Mouse (Mus musculus): ENCODE data around the gene Grcc10. TPM values are rescaled to one million over a fixed set of nuclear protein-coding genes. Genes with fewer than 3 reads are reported as not detected.

Grcc10 gene
- polyA plus RNA-seq, 1 experiment from 2014 or later = 447 TPM

GRCm38 (mm10) chr6:124750405-124750804, 9.2 kb upstream of the Grcc10 start:
- ATAC-seq (replicated peaks; ENCODE audit: extremely low read depth, insufficient read depth, low FRiP score) = no peak
- Histone ChIP-seq H3K9ac (ENCODE audit: low read length) (no peak overlapping the region), H3K27me3 (ENCODE audit: control insufficient read depth, insufficient read depth, low read length) (no peaks in the 10 kb centered on the region), H3K9me3 (replicated peaks; ENCODE audit: control insufficient read depth, low read length) (no peaks in the 10 kb centered on the region), H3K27ac (ENCODE audit: low read length) (no peak overlapping the region), H3K4me2 (ENCODE audit: low read depth, low read length) (no peak overlapping the region), H3K36me3 (ENCODE audit: control insufficient read depth, insufficient read depth) (peaks cover 13% of the 10 kb centered on the region), H3K4me3 (ENCODE audit: low read length) (no peak overlapping the region), H3K4me1 (ENCODE audit: control insufficient read depth, insufficient read depth, low read length) (peaks cover 24% of the 10 kb centered on the region)
- 84% methylated on average over 8 of the region's 8 CpGs for WGBS

- Histone ChIP-seq H3K4me3 (ENCODE audit: low read length) (no peak overlapping the region; the same call in 1 of the 2 replicates), H3K36me3 (ENCODE audit: control insufficient read depth, insufficient read depth) (peaks cover 21% of the 10 kb centered on the region), H3K4me2 (ENCODE audit: low read depth, low read length) (peak overlapping the region; percentile 94), H3K4me1 (ENCODE audit: control insufficient read depth, insufficient read depth, low read length) (peaks cover 10% of the 10 kb centered on the region), H3K9ac (ENCODE audit: low read length) (no peak overlapping the region), H3K27me3 (ENCODE audit: control insufficient read depth, insufficient read depth, low read length) (no peaks in the 10 kb centered on the region), H3K27ac (ENCODE audit: low read length) (no peak overlapping the region), H3K9me3 (replicated peaks; ENCODE audit: control insufficient read depth, low read length) (no peaks in the 10 kb centered on the region)
- no peak for ATAC-seq (replicated peaks; ENCODE audit: extremely low read depth, insufficient read depth, low FRiP score)
- WGBS = 82% methylated on average over 7 of the region's 7 CpGs
These were observed 5.8 kb upstream of the Grcc10 start for GRCm38 (mm10) chr6:124746654-124747632.

GRCm38 (mm10) chr6:124746296-124746605, 5.1 kb upstream of the Grcc10 start:
- WGBS = 23% methylated on average over 8 of the region's 8 CpGs
- peaks cover 21% of the 10 kb centered on the region for H3K36me3 ChIP-seq (ENCODE audit: control insufficient read depth, insufficient read depth)

GRCm38 (mm10) chr6:124745490-124746295, 4.5 kb upstream of the Grcc10 start:
- peaks cover 15% of the 10 kb centered on the region for H3K4me1 ChIP-seq (ENCODE audit: control insufficient read depth, insufficient read depth, low read length)
- H3K36me3 ChIP-seq (ENCODE audit: control insufficient read depth, insufficient read depth) = peaks cover 21% of the 10 kb centered on the region
- 1% methylated on average over 85 of the region's 85 CpGs for WGBS
- no peaks in the 10 kb centered on the region for H3K27me3 ChIP-seq (ENCODE audit: control insufficient read depth, insufficient read depth, low read length)
- H3K4me3 ChIP-seq (ENCODE audit: low read length) = peak overlapping the region; percentile 66
- peak overlapping the region; percentile 94 for H3K4me2 ChIP-seq (ENCODE audit: low read depth, low read length)
- H3K9me3 ChIP-seq (replicated peaks; ENCODE audit: control insufficient read depth, low read length) = no peaks in the 10 kb centered on the region
- peak overlapping the region; percentile 72 for H3K27ac ChIP-seq (ENCODE audit: low read length)
- peak; percentile 78 for ATAC-seq (replicated peaks; ENCODE audit: extremely low read depth, insufficient read depth, low FRiP score)
- H3K9ac ChIP-seq (ENCODE audit: low read length) = peak overlapping the region; percentile 91

More at GRCm38 (mm10) chr6:124746296-124746605, 5.1 kb upstream of the Grcc10 start:
- H3K4me2 ChIP-seq (ENCODE audit: low read depth, low read length) = peak overlapping the region; percentile 94
- peak overlapping the region; percentile 66 for H3K4me3 ChIP-seq (ENCODE audit: low read length)
- H3K27ac ChIP-seq (ENCODE audit: low read length) = no peak overlapping the region; the same call in 1 of the 2 replicates
- H3K4me1 ChIP-seq (ENCODE audit: control insufficient read depth, insufficient read depth, low read length) = peaks cover 15% of the 10 kb centered on the region
- peak overlapping the region; percentile 91 for H3K9ac ChIP-seq (ENCODE audit: low read length)
- no peak for ATAC-seq (replicated peaks; ENCODE audit: extremely low read depth, insufficient read depth, low FRiP score)
- H3K9me3 ChIP-seq (replicated peaks; ENCODE audit: control insufficient read depth, low read length) = no peaks in the 10 kb centered on the region
- H3K27me3 ChIP-seq (ENCODE audit: control insufficient read depth, insufficient read depth, low read length) = no peaks in the 10 kb centered on the region

- WGBS = 64% methylated on average over 26 of the region's 26 CpGs
- peaks cover 21% of the 10 kb centered on the region for H3K36me3 ChIP-seq (ENCODE audit: control insufficient read depth, insufficient read depth)
- H3K4me2 ChIP-seq (ENCODE audit: low read depth, low read length) = peak overlapping the region; percentile 94
- no peaks in the 10 kb centered on the region for H3K27me3 ChIP-seq (ENCODE audit: control insufficient read depth, insufficient read depth, low read length)
- H3K9me3 ChIP-seq (replicated peaks; ENCODE audit: control insufficient read depth, low read length) = no peaks in the 10 kb centered on the region
- peak overlapping the region; percentile 68 for H3K9ac ChIP-seq (ENCODE audit: low read length)
- ATAC-seq (replicated peaks; ENCODE audit: extremely low read depth, insufficient read depth, low FRiP score) = no peak
- H3K27ac ChIP-seq (ENCODE audit: low read length) = peak overlapping the region; percentile 54; the same call in 1 of the 2 replicates
- peaks cover 17% of the 10 kb centered on the region for H3K4me1 ChIP-seq (ENCODE audit: control insufficient read depth, insufficient read depth, low read length)
- peak overlapping the region; percentile 66 for H3K4me3 ChIP-seq (ENCODE audit: low read length)
These were observed 3.7 kb upstream of the Grcc10 start for GRCm38 (mm10) chr6:124744755-124745321.

GRCm38 (mm10) chr6:124743647-124744046, 2.5 kb upstream of the Grcc10 start:
- no peak for ATAC-seq (replicated peaks; ENCODE audit: extremely low read depth, insufficient read depth, low FRiP score)
- H3K36me3 ChIP-seq (ENCODE audit: control insufficient read depth, insufficient read depth) = peaks cover 23% of the 10 kb centered on the region

GRCm38 (mm10) chr6:124742839-124743514, 1.8 kb upstream of the Grcc10 start:
- Histone ChIP-seq H3K27ac (ENCODE audit: low read length) (no peak overlapping the region), H3K27me3 (ENCODE audit: control insufficient read depth, insufficient read depth, low read length) (no peaks in the 10 kb centered on the region), H3K36me3 (ENCODE audit: control insufficient read depth, insufficient read depth) (peaks cover 19% of the 10 kb centered on the region), H3K4me1 (ENCODE audit: control insufficient read depth, insufficient read depth, low read length) (peaks cover 31% of the 10 kb centered on the region), H3K4me2 (ENCODE audit: low read depth, low read length) (no peak overlapping the region), H3K4me3 (ENCODE audit: low read length) (no peak overlapping the region), H3K9me3 (replicated peaks; ENCODE audit: control insufficient read depth, low read length) (no peaks in the 10 kb centered on the region), H3K9ac (ENCODE audit: low read length) (no peak overlapping the region)
- ATAC-seq (replicated peaks; ENCODE audit: extremely low read depth, insufficient read depth, low FRiP score) = no peak
- 85% methylated on average over 15 of the region's 15 CpGs for WGBS

More at GRCm38 (mm10) chr6:124743647-124744046, 2.5 kb upstream of the Grcc10 start:
- 87% methylated on average over 8 of the region's 8 CpGs for WGBS
- Histone ChIP-seq H3K27ac (ENCODE audit: low read length) (no peak overlapping the region), H3K4me2 (ENCODE audit: low read depth, low read length) (no peak overlapping the region), H3K9me3 (replicated peaks; ENCODE audit: control insufficient read depth, low read length) (no peaks in the 10 kb centered on the region), H3K9ac (ENCODE audit: low read length) (no peak overlapping the region), H3K27me3 (ENCODE audit: control insufficient read depth, insufficient read depth, low read length) (no peaks in the 10 kb centered on the region), H3K4me1 (ENCODE audit: control insufficient read depth, insufficient read depth, low read length) (peaks cover 25% of the 10 kb centered on the region), H3K4me3 (ENCODE audit: low read length) (no peak overlapping the region)

- 72% methylated on average over 3 of the region's 3 CpGs for WGBS
- Histone ChIP-seq H3K27ac (ENCODE audit: low read length) (peak overlapping the region; percentile 99), H3K9me3 (replicated peaks; ENCODE audit: control insufficient read depth, low read length) (no peaks in the 10 kb centered on the region), H3K4me1 (ENCODE audit: control insufficient read depth, insufficient read depth, low read length) (peaks cover 31% of the 10 kb centered on the region), H3K27me3 (ENCODE audit: control insufficient read depth, insufficient read depth, low read length) (no peaks in the 10 kb centered on the region), H3K4me3 (ENCODE audit: low read length) (peak overlapping the region; percentile 75), H3K9ac (ENCODE audit: low read length) (peak overlapping the region; percentile 92), H3K36me3 (ENCODE audit: control insufficient read depth, insufficient read depth) (peaks cover 10% of the 10 kb centered on the region), H3K4me2 (ENCODE audit: low read depth, low read length) (peak overlapping the region; percentile 78)
- ATAC-seq (replicated peaks; ENCODE audit: extremely low read depth, insufficient read depth, low FRiP score) = no peak
These were observed 668 bp upstream of the Grcc10 start for GRCm38 (mm10) chr6:124741842-124742241.

All from heart, embryonic 16.5 days (tissue).